Mouse (Mus musculus) liver, embryonic 15.5 days (tissue): ENCODE data around the gene Galk1. TPM values are rescaled to one million over a fixed set of nuclear protein-coding genes. Genes with fewer than 3 reads are reported as not detected.

ENCODE experiments used
- ATAC-seq: fragments of 200-750 bp; cut with Nextera tagmentation; 2 replicates; pipeline ENCODE4 v1.8.0; 2017; ENCODE audit warnings: moderate number of reproducible peaks, mild to moderate bottlenecking, moderate library complexity; ENCODE audit not compliant: insufficient read depth
- H3K27ac ChIP-seq: fragments of 300-500 bp; sonication (generic); replicated peaks from 2 replicates; pipeline ENCODE4 v1.5.1; 2015; ENCODE audit warnings: mild to moderate bottlenecking, inconsistent platforms
- H3K27me3 ChIP-seq: fragments of 300-500 bp; sonication (generic); 2 replicates; pipeline ENCODE4 v1.6.1; 2015; ENCODE audit warnings: mild to moderate bottlenecking, inconsistent platforms
- H3K36me3 ChIP-seq: fragments of 300-500 bp; sonication (generic); replicated peaks from 2 replicates; pipeline ENCODE4 v1.6.1; 2015; ENCODE audit warnings: moderate library complexity, mild to moderate bottlenecking, inconsistent platforms
- H3K4me1 ChIP-seq: fragments of 300-500 bp; sonication (generic); replicated peaks from 2 replicates; pipeline ENCODE4 v1.6.1; 2015; ENCODE audit warnings: inconsistent platforms
- H3K4me2 ChIP-seq: fragments of 300-500 bp; sonication (generic); 2 replicates; pipeline ENCODE4 v1.6.1; 2015; ENCODE audit warnings: moderate library complexity, mild to moderate bottlenecking, inconsistent platforms
- H3K4me3 ChIP-seq: fragments of 300-500 bp; sonication (generic); replicated peaks from 2 replicates; pipeline ENCODE4 v1.5.1; 2015; ENCODE audit warnings: mild to moderate bottlenecking, inconsistent platforms
- H3K9ac ChIP-seq: fragments of 300-500 bp; sonication (generic); 2 replicates; pipeline ENCODE4 v1.6.1; 2015; ENCODE audit warnings: moderate library complexity, mild to moderate bottlenecking, inconsistent platforms
- H3K9me3 ChIP-seq: fragments of 300-500 bp; sonication (generic); replicated peaks from 2 replicates; pipeline ENCODE4 v1.6.1; 2016; ENCODE audit warnings: inconsistent platforms
- whole genome bisulfite sequencing: fragments of 180-500 bp; shearing (Covaris S2); methylation state at CpG from one replicate; pipeline ENCODE4 v1.1.7; 2015; ENCODE audit warnings: mixed read lengths; ENCODE audit not compliant: insufficient replicate concordance; 5-methylcytosine and 5-hydroxymethylcytosine counted together
- polyA plus RNA-seq: library from polyadenylated mRNA; unstranded; fragments of >200 nt; fragmentation: Nextera tagmentation; extraction: Ambion mirVana; gene quantifications from 2 replicates; pipeline ENCODE4 v1.2.1, GENCODE M21; 2015

Galk1 gene
- polyA plus RNA-seq, 1 experiment from 2014 or later: 168 TPM

GRCm38 (mm10) chr11:115999027-115999426 is 13.5 kb downstream of the Galk1 start:
- no peaks in the 10 kb centered on the region for H3K36me3 ChIP-seq
- WGBS: 20% methylated on average over 7 of the region's 7 CpGs
- H3K4me1 ChIP-seq: peaks cover 14% of the 10 kb centered on the region
- H3K9ac ChIP-seq: no peak overlapping the region
- ATAC-seq: no peak
- H3K27ac ChIP-seq: no peak overlapping the region
- H3K4me3 ChIP-seq: no peak overlapping the region
- no peaks in the 10 kb centered on the region for H3K9me3 ChIP-seq
- H3K27me3 ChIP-seq: peaks cover 19% of the 10 kb centered on the region
- no peak overlapping the region for H3K4me2 ChIP-seq

GRCm38 (mm10) chr11:115997662-115998061 is 14.9 kb downstream of the Galk1 start:
- H3K4me3 ChIP-seq: no peak overlapping the region
- peaks cover 28% of the 10 kb centered on the region for H3K27me3 ChIP-seq
- no peak overlapping the region for H3K9ac ChIP-seq
- H3K36me3 ChIP-seq: no peaks in the 10 kb centered on the region
- 66% methylated on average over 5 of the region's 5 CpGs for WGBS
- H3K4me1 ChIP-seq: peaks cover 5% of the 10 kb centered on the region; the same call in 1 of the 2 replicates
- ATAC-seq: no peak
- H3K27ac ChIP-seq: no peak overlapping the region
- H3K9me3 ChIP-seq: no peaks in the 10 kb centered on the region
- no peak overlapping the region for H3K4me2 ChIP-seq

- no peak overlapping the region for H3K4me2 ChIP-seq
- no peak overlapping the region for H3K9ac ChIP-seq
- H3K27me3 ChIP-seq: peaks cover 31% of the 10 kb centered on the region
- ATAC-seq: no peak
- H3K27ac ChIP-seq: no peak overlapping the region
- 67% methylated on average over 4 of the region's 4 CpGs for WGBS
- no peaks in the 10 kb centered on the region for H3K9me3 ChIP-seq
- no peak overlapping the region for H3K4me3 ChIP-seq
- H3K36me3 ChIP-seq: no peaks in the 10 kb centered on the region
- H3K4me1 ChIP-seq: peaks cover 5% of the 10 kb centered on the region; the same call in 1 of the 2 replicates
These were observed 15.5 kb downstream of the Galk1 start for GRCm38 (mm10) chr11:115997047-115997446.

- peaks cover 23% of the 10 kb centered on the region for H3K27me3 ChIP-seq
- H3K9me3 ChIP-seq: no peaks in the 10 kb centered on the region
- no peak overlapping the region for H3K4me2 ChIP-seq
- H3K4me3 ChIP-seq: no peak overlapping the region
- H3K36me3 ChIP-seq: no peaks in the 10 kb centered on the region
- no peak overlapping the region for H3K27ac ChIP-seq
- 73% methylated on average over 3 of the region's 3 CpGs for WGBS
- H3K9ac ChIP-seq: no peak overlapping the region
- peaks cover 5% of the 10 kb centered on the region; the same call in 1 of the 2 replicates for H3K4me1 ChIP-seq
- ATAC-seq: no peak
These were observed 17.3 kb downstream of the Galk1 start for GRCm38 (mm10) chr11:115995256-115995655.

- 47% methylated on average over 4 of the region's 4 CpGs for WGBS
- ATAC-seq: no peak
- peaks cover 18% of the 10 kb centered on the region for H3K27me3 ChIP-seq
- H3K27ac ChIP-seq: no peak overlapping the region
- no peaks in the 10 kb centered on the region for H3K9me3 ChIP-seq
- H3K4me1 ChIP-seq: peaks cover 4% of the 10 kb centered on the region
- no peak overlapping the region for H3K4me3 ChIP-seq
- H3K4me2 ChIP-seq: no peak overlapping the region
- H3K36me3 ChIP-seq: no peaks in the 10 kb centered on the region
- H3K9ac ChIP-seq: no peak overlapping the region
These were observed 20.4 kb downstream of the Galk1 start for GRCm38 (mm10) chr11:115992098-115992497.

GRCm38 (mm10) chr11:115989686-115990085 is 22.8 kb downstream of the Galk1 start:
- no peak for ATAC-seq
- WGBS: 35% methylated on average over 15 of the region's 15 CpGs

GRCm38 (mm10) chr11:115983291-115983690 is 29.2 kb downstream of the Galk1 start:
- 74% methylated on average over 8 of the region's 8 CpGs for WGBS

More at GRCm38 (mm10) chr11:115989686-115990085, 22.8 kb downstream of the Galk1 start:
- Histone ChIP-seq H3K27me3 (peaks cover 26% of the 10 kb centered on the region), H3K9ac (no peak overlapping the region), H3K36me3 (no peaks in the 10 kb centered on the region), H3K4me3 (peak overlapping the region; percentile 33), H3K27ac (no peak overlapping the region), H3K9me3 (no peaks in the 10 kb centered on the region), H3K4me1 (peaks cover 4% of the 10 kb centered on the region), H3K4me2 (peak overlapping the region; percentile 46)

GRCm38 (mm10) chr11:115982472-115982871 is 30.0 kb downstream of the Galk1 start:
- Histone ChIP-seq H3K4me2 (no peak overlapping the region), H3K9me3 (no peaks in the 10 kb centered on the region), H3K27ac (no peak overlapping the region), H3K36me3 (no peaks in the 10 kb centered on the region), H3K27me3 (peaks cover 35% of the 10 kb centered on the region), H3K9ac (no peak overlapping the region), H3K4me1 (no peaks in the 10 kb centered on the region), H3K4me3 (no peak overlapping the region)
- no peak for ATAC-seq
- 84% methylated on average over 15 of the region's 15 CpGs for WGBS

More at GRCm38 (mm10) chr11:115983291-115983690, 29.2 kb downstream of the Galk1 start:
- Histone ChIP-seq H3K27me3 (peaks cover 27% of the 10 kb centered on the region), H3K9me3 (no peaks in the 10 kb centered on the region), H3K9ac (no peak overlapping the region), H3K27ac (no peak overlapping the region), H3K36me3 (no peaks in the 10 kb centered on the region), H3K4me1 (no peaks in the 10 kb centered on the region), H3K4me3 (no peak overlapping the region), H3K4me2 (no peak overlapping the region)
- ATAC-seq: no peak

GRCm38 (mm10) chr11:115975544-115975943 is 37.0 kb downstream of the Galk1 start:
- no peak overlapping the region for H3K27ac ChIP-seq
- peaks cover 71% of the 10 kb centered on the region for H3K27me3 ChIP-seq
- H3K9me3 ChIP-seq: no peaks in the 10 kb centered on the region
- H3K4me2 ChIP-seq: no peak overlapping the region
- peaks cover 12% of the 10 kb centered on the region for H3K4me1 ChIP-seq
- no peak overlapping the region for H3K9ac ChIP-seq
- WGBS: 36% methylated on average over 12 of the region's 12 CpGs
- no peaks in the 10 kb centered on the region for H3K36me3 ChIP-seq
- no peak for ATAC-seq
- H3K4me3 ChIP-seq: no peak overlapping the region

- WGBS: 3% methylated on average over 18 of the region's 18 CpGs
- no peak for ATAC-seq
- no peak overlapping the region for H3K9ac ChIP-seq
These were observed 37.5 kb downstream of the Galk1 start for GRCm38 (mm10) chr11:115975083-115975420.

GRCm38 (mm10) chr11:115974309-115975082 is 38.0 kb downstream of the Galk1 start, which contains the start of gene Itgb4:
Gene Itgb4 (plus strand): TSS chr11:115974709.
- Histone ChIP-seq H3K4me1 (peaks cover 16% of the 10 kb centered on the region), H3K27me3 (peaks cover 71% of the 10 kb centered on the region), H3K27ac (no peak within 1 kb of the TSS), H3K36me3 (no peaks in the 10 kb centered on the region), H3K9me3 (no peaks in the 10 kb centered on the region), H3K4me3 (peak within 1 kb of the TSS; percentile 47), H3K9ac (no peak within 1 kb of the TSS), H3K4me2 (peak within 1 kb of the TSS; percentile 65)
- no peak for ATAC-seq
- WGBS: 9% methylated on average over 57 of the region's 58 CpGs

More at GRCm38 (mm10) chr11:115975083-115975420, 37.5 kb downstream of the Galk1 start:
- Histone ChIP-seq H3K4me1 (peaks cover 14% of the 10 kb centered on the region), H3K9me3 (no peaks in the 10 kb centered on the region), H3K36me3 (no peaks in the 10 kb centered on the region), H3K27me3 (peaks cover 71% of the 10 kb centered on the region), H3K4me3 (peak overlapping the region; percentile 47), H3K27ac (no peak overlapping the region), H3K4me2 (peak overlapping the region; percentile 65)
